Mouse (Mus musculus): ENCODE measurements around the gene Heatr1.
"Not testable (repeated sequence)": the region's sequence is repeated elsewhere in the genome, so short reads cannot be mapped to it uniquely, and the experiment has no call there.

The Heatr1 gene

DNA sequence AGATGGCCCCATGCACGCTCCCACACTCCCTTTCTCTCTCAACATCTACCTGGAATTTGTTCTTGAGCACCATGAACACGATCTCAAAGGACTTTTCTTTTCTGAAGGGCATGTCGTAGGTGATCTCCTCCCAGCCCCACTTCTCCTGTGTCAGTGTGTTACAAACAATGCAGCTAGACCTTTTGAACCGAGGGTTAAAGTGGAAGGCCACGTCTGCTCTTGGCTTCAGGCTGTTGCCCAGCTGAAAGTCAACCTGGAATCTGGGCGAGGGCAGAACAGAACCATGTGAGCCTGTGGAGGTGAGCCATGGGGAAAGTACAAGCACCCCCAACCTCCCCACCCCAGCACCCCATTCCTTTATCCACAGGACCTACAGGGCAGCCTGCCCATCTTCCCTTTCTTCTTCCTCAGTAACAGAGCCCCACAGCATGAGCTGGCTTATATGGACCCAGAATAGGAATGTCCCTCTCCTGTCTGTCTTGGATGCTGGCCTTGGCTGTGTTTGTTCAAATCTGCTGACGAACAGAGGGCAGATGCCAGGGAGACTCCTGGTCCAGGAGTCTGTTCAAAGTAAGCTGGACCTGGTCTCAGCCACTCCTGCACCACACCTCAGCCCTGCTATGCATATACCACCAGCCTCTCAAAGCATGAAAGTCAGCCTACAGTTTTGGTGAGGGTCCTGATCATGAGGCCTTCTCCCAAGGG, 60.0 kb downstream of the Heatr1 start:
- DNase-seq = no peak

DNA sequence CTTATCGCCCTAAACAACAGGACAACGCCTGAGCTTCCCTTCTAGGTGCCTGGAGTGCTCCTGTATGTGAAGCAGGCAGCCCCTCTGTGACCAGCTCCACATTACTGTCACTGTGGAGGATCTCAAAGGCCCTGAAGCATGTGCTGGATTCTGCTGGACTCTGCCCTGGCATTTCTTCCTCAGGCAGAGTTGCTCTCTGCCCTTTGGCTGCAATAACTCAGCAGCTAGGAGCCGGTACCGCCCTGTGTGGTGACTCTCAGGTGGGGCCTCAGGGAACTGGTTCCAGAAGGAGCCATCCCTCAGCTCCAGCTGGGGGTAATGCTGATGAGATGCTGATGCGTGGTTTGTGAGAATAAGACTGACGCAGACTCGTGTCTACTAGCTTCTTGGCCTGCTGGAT, 61.9 kb downstream of the Heatr1 start:
- no peak for DNase-seq

DNA sequence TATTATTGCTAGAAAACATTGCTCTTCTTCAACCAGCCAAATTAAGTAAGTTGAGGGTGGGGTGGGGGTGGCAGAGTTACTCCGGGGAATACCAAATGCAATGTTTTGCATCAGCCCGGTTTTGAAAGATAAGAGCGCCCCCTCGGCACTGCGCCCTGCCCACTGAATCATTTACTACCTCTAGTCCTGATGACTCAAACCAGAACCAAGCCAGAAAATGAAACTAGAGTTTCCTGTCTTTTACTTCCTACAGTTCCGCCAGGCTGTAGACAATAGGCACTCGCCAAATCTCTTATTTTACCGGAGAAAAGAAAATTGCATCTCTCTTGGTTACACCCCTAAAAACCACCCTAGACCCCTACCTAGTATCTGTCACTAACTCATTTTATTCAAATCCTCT, 65.6 kb downstream of the Heatr1 start:
- DNase-seq = peak; percentile 72 to 77

DNA sequence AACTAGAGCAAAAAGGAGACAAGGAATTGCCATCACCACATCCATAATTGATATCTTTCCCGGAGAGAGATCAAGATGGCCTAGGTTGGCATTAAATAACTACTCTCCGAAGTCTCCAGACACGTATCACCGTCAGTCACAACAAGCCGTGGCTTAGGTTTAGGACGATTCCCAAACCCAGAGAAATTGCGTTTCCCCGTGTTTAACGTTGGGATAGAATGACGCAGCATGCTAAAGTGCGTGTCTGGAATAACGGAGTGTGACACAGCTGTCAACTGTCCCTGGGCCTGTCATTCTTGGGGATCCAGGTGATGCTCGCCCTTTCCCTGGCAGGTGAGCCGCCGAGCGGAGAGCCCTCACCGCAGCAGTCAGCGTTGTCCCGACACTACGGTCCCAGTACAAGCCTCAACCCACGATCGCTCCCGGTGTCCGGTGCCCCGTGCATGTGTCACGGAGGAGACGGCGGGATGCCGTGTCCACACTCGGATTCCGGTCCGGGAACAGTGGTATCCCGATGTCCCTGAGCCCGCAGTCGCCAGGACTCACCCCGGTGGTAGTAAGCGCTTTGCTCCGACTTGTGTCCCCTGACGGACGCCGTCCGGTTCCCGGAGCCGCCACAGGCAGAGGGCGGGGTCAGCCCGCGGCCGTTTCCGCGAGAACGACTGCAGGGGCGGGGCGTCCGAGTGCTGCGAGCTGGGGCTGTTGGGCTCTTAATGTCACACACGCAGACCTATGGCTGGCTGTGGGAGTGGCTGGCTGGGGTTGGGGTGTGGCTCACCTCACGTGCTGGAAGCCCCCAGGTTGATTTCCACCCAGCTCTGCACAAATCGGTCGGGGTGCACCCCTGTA, 66.3 kb downstream of the Heatr1 start:
- DNase-seq = peak; percentile 95 to 96

DNA sequence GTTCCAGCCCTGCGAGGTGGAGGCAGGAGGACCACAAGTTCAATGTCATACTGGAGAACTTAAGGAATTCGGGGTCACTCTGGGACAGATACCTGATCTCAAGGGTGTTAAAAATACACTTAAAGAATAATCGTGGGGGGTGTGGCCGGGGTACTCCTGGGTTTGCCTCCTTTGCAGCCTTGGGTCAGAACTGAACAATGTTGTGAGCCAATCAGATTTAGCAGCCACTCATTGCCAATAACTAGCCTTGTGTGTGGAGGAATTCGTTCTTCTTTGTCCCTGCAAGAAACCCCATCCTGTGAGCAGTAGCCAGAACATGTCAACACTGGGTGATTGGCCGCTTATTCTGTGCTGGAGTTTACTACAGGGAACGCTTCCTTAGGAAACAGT, 66.9 kb downstream of the Heatr1 start:
- DNase-seq = no peak

DNA sequence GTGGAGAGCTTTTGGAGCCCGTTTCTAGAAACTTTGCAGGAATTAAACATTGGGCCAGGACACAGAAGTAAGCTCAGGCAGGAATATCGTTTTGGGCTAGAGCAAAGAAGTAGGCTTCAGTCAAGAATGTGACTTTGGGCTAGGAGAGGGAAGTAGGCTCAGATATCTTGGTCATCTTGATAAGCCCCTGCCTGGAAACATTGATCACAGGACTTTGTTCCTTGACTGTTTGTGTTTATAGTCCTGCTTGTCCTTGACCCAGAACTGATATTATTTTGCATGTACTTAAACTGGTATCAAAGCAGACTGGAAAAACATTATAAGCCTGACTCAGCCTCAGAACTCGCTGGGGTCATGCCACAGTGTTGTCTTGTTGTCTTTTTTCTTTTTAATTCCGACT, 67.8 kb downstream of the Heatr1 start:
- DNase-seq = no peak

DNA sequence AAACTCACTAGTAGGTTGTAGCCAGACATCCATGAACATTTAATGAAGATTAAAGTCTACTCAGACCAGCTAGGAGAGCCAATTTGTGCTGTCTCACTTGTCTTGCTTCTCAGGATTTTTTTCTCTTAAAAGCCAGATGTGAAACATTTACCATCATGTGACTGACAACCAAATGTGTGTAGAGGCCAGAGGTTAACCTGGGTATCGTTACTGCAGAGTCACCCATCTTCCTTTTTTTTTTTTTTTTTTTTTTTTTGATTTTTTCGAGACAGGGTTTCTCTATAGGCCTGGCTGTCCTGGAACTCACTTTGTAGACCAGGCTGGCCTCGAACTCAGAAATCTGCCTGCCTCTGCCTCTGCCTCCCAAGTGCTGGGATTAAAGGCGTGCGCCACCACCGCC, 69.3 kb downstream of the Heatr1 start:
- not testable (repeated sequence) for DNase-seq

DNA sequence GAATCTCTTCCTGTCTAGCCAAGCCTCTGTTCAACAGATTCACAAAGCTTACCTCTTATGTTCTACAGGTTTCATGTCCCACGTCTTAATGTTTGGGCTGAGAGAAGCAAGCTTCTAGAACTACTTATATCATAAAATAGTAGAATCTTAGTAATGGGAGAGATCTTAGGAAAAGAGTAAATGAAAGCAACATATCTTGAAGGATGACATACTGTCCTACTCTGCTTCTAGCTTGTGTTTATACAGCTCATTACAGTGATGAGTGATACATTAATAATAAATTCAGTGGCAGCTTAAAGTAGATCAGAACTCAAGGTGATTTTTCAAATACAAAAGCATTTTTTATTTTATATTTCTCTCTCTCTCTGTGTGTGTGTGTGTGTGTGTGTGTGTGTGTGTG, 70.0 kb downstream of the Heatr1 start, which contains the start of gene Lgals8:
TSS of gene Lgals8 (minus strand) at position 101 of the 400 bp plus-strand sequence.
- no peak for DNase-seq

DNA sequence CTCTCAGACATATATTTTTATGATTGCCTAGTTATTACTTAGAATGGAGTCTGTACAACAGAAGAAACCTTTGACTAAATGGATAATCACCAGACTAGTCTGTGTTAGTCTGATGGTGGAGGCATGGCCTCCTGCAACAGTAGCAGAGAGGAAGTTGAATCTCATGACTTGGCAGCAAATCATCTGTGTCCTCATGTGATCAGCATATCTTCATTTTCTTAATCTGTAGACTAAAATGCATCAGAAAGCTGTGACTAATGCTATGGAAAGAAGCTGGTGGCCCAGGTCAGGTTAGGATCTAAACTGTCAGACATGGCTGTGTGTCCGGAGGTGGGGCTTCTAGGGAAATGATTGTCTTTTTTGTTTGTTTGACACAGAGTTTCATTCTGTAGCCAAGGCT, 73.7 kb downstream of the Heatr1 start:
- DNase-seq = no peak

DNA sequence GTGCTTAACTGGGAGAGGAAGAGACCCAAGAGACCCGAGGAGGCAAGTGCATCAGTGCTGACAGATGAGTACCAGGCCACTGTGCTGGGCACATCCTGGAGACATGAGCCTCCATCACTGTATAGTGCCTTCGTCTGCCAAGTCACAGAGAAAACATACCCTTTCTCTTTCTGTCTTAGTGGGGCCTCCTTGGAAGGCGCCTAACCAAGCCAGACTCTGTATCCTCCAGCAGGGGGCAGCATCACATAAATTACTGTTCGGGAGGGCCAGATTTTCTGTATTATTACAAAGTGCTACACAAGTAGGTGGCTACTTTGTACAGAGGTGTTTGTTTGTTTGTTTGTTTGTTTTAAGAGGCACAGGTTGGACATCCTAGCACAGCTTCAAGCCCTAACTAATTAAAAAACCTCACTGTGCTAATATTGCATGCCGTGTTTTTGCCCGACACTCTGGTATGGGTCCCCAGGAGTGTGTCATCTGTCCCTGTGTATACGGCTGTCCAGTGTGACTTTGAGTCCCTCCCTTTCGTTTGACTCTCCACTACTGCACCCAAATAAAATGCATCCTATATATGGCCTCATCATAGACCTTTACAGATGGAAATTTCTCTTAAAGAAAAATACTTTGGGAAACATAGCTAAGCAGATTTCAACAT, 79.0 kb downstream of the Heatr1 start:
- peak; percentile 72 to 78 for DNase-seq

DNA sequence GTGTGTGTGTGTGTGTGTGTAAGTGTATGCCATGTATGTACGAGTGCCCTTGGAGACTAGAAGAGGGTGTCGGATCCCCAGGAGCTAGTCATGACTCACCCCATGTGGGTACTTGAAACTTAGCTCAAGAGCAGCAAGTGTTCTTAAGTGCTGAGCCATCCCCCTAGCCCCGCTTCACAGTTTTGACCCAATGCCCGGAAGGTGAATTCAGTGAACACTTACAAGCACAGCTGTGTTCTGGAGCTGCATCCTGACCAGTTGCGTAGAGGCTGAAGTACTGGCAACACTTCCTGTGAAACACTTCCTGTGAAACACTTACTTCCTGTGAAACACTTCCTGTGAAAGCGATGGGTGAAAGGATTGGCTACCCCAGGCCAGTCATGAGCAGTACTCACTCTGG, 80.4 kb downstream of the Heatr1 start:
- DNase-seq = peak; percentile 22 to 32

DNA sequence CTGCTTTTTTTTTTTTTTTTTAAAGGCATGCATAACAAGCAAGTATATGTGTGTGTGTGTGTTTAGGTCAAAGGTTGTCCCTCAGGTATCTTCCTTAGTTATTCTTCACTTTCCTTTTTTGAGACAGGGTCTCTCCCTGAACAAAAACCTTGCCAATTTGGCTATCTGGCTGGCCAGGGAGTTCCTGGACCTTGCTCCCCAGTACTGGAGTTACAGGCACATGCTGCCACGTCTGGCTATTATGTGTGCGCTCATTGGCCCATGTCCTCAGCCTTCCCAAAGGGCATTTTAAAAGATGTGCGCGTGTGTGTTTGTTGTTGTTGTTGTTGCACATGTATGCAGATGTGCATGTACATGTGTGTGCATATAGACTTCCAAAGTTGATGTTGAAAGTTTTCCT, 82.1 kb downstream of the Heatr1 start:
- no peak for DNase-seq

DNA sequence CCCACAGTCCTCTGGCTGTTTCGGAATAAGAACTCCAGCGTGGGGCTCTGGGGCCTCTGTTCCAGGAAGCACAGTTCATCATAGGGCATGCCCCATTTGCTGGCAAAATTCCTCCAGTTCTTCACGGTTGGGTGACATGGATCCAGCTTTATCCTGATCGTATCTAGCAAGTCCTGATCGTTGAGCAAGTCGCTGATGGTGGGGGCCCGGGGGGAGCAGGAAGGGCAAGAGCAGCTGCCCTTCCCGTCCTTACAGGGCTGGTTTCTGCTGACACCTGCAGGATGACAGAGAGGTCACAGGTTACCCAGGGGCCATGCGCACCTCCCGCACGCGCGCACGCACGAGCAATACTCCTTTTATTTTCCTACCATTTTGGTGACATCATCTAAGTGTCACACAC, 83.5 kb downstream of the Heatr1 start:
- no peak for DNase-seq

DNA sequence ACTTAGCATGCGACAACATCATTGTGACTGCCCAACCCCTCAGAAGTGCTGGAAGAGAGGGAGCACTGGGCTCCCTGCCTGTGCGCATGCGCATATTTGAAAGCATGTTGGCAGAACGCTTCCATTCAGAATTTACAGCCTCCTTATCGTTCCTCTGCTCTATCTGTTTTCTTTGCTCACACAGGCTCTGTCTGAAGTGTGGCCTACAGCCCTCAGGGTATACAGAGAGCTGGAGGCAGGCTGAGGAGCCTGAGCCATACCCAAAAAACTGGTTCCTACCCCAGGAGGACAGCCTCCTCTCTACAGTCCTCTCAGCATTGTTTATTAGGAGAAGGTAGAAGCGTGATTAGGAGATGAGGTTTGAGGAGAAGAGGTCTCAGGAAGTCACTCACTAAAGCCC, 85.0 kb downstream of the Heatr1 start:
- DNase-seq = no peak

DNA sequence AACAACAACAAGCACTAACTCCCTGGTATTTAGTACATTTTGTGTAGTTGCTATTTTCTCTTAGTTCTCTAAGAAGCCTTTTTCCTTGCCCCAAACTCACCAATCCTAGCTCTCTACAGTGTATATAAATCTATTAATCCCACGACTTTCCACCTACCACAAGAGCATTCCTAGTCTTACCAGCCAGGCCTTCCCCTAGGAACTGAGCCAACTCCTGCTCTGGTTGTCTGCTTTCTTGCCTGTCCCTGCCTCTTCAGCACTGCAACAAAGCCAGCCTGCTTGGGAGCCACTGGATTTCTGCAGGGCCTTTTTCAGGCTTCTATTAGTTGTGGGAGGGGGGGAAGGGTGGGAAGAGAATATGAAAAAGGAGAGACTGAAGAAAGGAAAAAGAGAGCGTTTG, 90.4 kb downstream of the Heatr1 start:
- DNase-seq = no peak

DNA sequence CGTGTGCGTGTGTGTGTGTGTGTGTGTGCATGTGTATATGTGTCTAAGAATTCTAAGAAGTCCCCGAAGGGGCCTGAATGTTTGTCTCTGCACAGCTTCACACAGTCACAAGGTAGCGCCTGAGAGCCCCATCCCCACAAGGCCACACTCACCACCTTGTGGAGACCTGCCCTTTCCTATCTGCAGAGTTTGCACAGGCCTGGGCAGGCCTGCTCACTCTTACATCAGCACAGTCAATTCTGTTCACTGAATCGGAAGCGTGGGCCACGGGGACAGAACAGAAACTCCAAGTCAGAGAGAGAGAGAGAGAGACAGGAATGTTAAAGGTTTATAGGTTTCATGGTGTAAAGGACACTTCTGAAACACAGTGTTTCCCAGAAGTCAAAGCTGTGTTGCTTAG, 90.8 kb downstream of the Heatr1 start:
- no peak for DNase-seq
